Mouse (Mus musculus) brain, embryonic 18.5 days (tissue): ENCODE results near the gene Nme4.
"Not testable (repeated sequence)": the region's sequence is repeated elsewhere in the genome, so short reads cannot be mapped to it uniquely, and the experiment has no call there.

ENCODE experiments used
- DNase-seq: peaks from one replicate; pipeline ENCODE4 v3.0.0-alpha.2; 2012; ENCODE audit warnings: low read depth, low spot score

Nme4 gene

GRCm38 (mm10) chr17:26114061-26114460 is 18.7 kb upstream of the Nme4 start:
- DNase-seq: no peak

- DNase-seq: no peak
These were observed 18.0 kb upstream of the Nme4 start, which contains the start of gene Tmem8 for GRCm38 (mm10) chr17:26113181-26113948. Gene Tmem8, plus strand, starts transcription at chr17:26113299.

GRCm38 (mm10) chr17:26112751-26113150 is 17.3 kb upstream of the Nme4 start:
- no peak for DNase-seq

- no peak for DNase-seq
These were observed 16.3 kb upstream of the Nme4 start for GRCm38 (mm10) chr17:26111722-26112121.

GRCm38 (mm10) chr17:26111024-26111423 is 15.6 kb upstream of the Nme4 start:
- DNase-seq: no peak

- no peak for DNase-seq
These were observed 14.8 kb upstream of the Nme4 start for GRCm38 (mm10) chr17:26110156-26110555.

GRCm38 (mm10) chr17:26105619-26106018 is 10.2 kb upstream of the Nme4 start:
- no peak for DNase-seq

GRCm38 (mm10) chr17:26101478-26101877 is 6.1 kb upstream of the Nme4 start:
- no peak for DNase-seq

GRCm38 (mm10) chr17:26100166-26100565 is 4.8 kb upstream of the Nme4 start:
- DNase-seq: no peak

GRCm38 (mm10) chr17:26099316-26099715 is 3.9 kb upstream of the Nme4 start:
- not testable (repeated sequence) for DNase-seq

- no peak for DNase-seq
These were observed 3.1 kb upstream of the Nme4 start for GRCm38 (mm10) chr17:26098461-26098860.

- DNase-seq: no peak
These were observed 781 bp downstream of the Nme4 start for GRCm38 (mm10) chr17:26094531-26095110.

- DNase-seq: peak; percentile 84
These were observed 5.3 kb downstream of the Nme4 start, which contains the start of gene Decr2 for GRCm38 (mm10) chr17:26089905-26090632. Gene Decr2, minus strand, starts transcription at chr17:26090337.

GRCm38 (mm10) chr17:26087059-26087564 is 8.3 kb downstream of the Nme4 start:
- no peak for DNase-seq

- DNase-seq: no peak
These were observed 14.5 kb downstream of the Nme4 start for GRCm38 (mm10) chr17:26080867-26081266.

GRCm38 (mm10) chr17:26078851-26079250 is 16.6 kb downstream of the Nme4 start:
- no peak for DNase-seq

- no peak for DNase-seq
These were observed 20.2 kb downstream of the Nme4 start for GRCm38 (mm10) chr17:26075246-26075645.

GRCm38 (mm10) chr17:26070136-26070535 is 25.3 kb downstream of the Nme4 start:
- no peak for DNase-seq

- peak; percentile 85 for DNase-seq
These were observed 26.3 kb downstream of the Nme4 start, which contains the start of gene Rab11fip3 for GRCm38 (mm10) chr17:26068831-26069739. Gene Rab11fip3, minus strand, starts transcription at chr17:26069555.

GRCm38 (mm10) chr17:26068024-26068830 is 27.2 kb downstream of the Nme4 start:
- no peak for DNase-seq
